ENCODE assay signal across 11 mouse cellular contexts in the genomic region with DNA sequence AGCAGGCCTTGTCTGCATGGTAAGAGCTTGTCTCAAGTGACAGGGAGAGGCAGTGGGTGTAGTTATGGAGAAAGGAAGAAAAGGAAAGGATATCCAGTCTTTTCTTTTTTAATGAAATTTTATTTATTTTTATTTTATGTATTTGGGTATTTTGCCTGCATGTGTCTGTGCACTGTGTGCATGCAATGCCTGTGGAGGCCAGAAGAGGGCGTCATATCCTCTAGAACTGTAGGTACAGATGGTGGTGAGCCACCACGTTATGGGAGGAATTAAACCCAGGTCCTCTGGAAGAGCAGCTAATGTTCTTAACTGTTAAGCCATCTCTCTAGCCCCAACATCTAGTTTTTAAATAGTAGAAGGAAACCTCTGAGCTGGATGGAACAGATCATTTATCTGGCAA. TPM values are rescaled to one million over a fixed set of nuclear protein-coding genes. Genes with fewer than 3 reads are reported as not detected.
DNase-seq lines count a peak whose midpoint lies in the region; ATAC-seq and TF ChIP-seq lines count a peak whose summit lies in the region.
"Had no signal": no experiment of that assay in that cellular context is flagged by ENCODE, and none has a peak within 500 bp of the region (broad histone marks: within the 10 kb centered on the region; RNA-seq: fewer than 3 reads in every experiment).

No protein-coding gene starts in this region.

- H3K27ac ChIP-seq in heart, adult 2 months: no peak overlapping the region
- no peak overlapping the region for H3K27ac ChIP-seq in heart, embryonic 10.5 days
- H3K27ac ChIP-seq in spleen, adult 2 months (ENCODE audit: insufficient read depth, low read length): peak overlapping the region; percentile 71; the same call in 1 of the 2 replicates
- H3K27ac ChIP-seq in liver, embryonic 16.5 days (ENCODE audit: low read length): no peak overlapping the region
- H3K27ac ChIP-seq in heart, embryonic 11.5 days (ENCODE audit: low read depth, low read length): no peak overlapping the region
- H3K27ac ChIP-seq: midbrain, embryonic 12.5 days had no signal

- no peak overlapping the region for H3K4me3 ChIP-seq in heart, adult 2 months
- H3K4me3 ChIP-seq in heart, embryonic 10.5 days: no peak overlapping the region
- no peak overlapping the region; the same call in 1 of the 2 replicates for H3K4me3 ChIP-seq in spleen, adult 2 months (ENCODE audit: extremely low read depth, insufficient read depth, insufficient read length)
- H3K4me3 ChIP-seq in liver, embryonic 16.5 days (ENCODE audit: low read depth, low read length): peak overlapping the region; percentile 38
- H3K4me3 ChIP-seq in heart, embryonic 11.5 days (ENCODE audit: low read depth, low read length): no peak overlapping the region
- H3K4me3 ChIP-seq: midbrain, embryonic 12.5 days had no signal

- ATAC-seq in liver, embryonic 16.5 days (ENCODE audit: low read depth): no peak
- no peak for ATAC-seq in heart, embryonic 11.5 days (replicated peaks; ENCODE audit: insufficient number of reproducible peaks, low FRiP score, low TSS enrichment)

- TF ChIP-seq POLR2A in heart, adult 2 months (IDR thresholded peaks at IDR 0.05; ENCODE audit: insufficient read depth, low read depth, low read length): no peak
- no peak for TF ChIP-seq POLR2A in spleen, adult 2 months (IDR thresholded peaks at IDR 0.05; ENCODE audit: low read depth, low read length)

- H3K9ac ChIP-seq in heart, adult 2 months (ENCODE audit: low read depth, low read length): no peak overlapping the region
- H3K9ac ChIP-seq in liver, embryonic 16.5 days (ENCODE audit: low read depth, low read length): no peak overlapping the region
- no peak overlapping the region for H3K9ac ChIP-seq in heart, embryonic 11.5 days (ENCODE audit: low read depth, low read length)
- H3K9ac ChIP-seq: midbrain, embryonic 12.5 days had no signal

- no peaks in the 10 kb centered on the region; the same call in 1 of the 2 replicates for H3K4me1 ChIP-seq in heart, adult 2 months (ENCODE audit: control insufficient read depth, insufficient read depth, low read length)
- peaks cover 31% of the 10 kb centered on the region for H3K4me1 ChIP-seq in heart, embryonic 10.5 days
- peaks cover 15% of the 10 kb centered on the region; the same call in 1 of the 2 replicates for H3K4me1 ChIP-seq in spleen, adult 2 months (ENCODE audit: control insufficient read depth, insufficient read depth, insufficient read length)
- H3K4me1 ChIP-seq in liver, embryonic 16.5 days (ENCODE audit: control insufficient read depth, low read depth, low read length): no peaks in the 10 kb centered on the region
- H3K4me1 ChIP-seq in heart, embryonic 11.5 days (ENCODE audit: control insufficient read depth, insufficient read depth, low read length): peaks cover 13% of the 10 kb centered on the region

- no peak for DNase-seq in heart, adult 2 months
- DNase-seq in heart, embryonic 10.5 days (ENCODE audit: low spot score): no peak
- DNase-seq in spleen, adult 2 months (ENCODE audit: low read depth in 1 of 2, low spot score in 2 of 2): no peak
- no peak for DNase-seq in spleen, adult 12 weeks (ENCODE audit: low spot score)
- no peak for DNase-seq in embryo, embryonic 9.5 days (ENCODE audit: extremely low spot score)
- no peak for DNase-seq in heart, postnatal 4 days
- DNase-seq: kidney, adult 8-10 months had no signal

- no peaks in the 10 kb centered on the region for H3K27me3 ChIP-seq in heart, adult 2 months (ENCODE audit: control insufficient read depth, insufficient read depth, low read length)
- no peaks in the 10 kb centered on the region for H3K27me3 ChIP-seq in heart, embryonic 10.5 days (ENCODE audit: insufficient read depth, poor library complexity, severe bottlenecking)
- no peaks in the 10 kb centered on the region for H3K27me3 ChIP-seq in spleen, adult 2 months (ENCODE audit: control insufficient read depth, insufficient read depth, low read length)
- no peaks in the 10 kb centered on the region for H3K27me3 ChIP-seq in liver, embryonic 16.5 days (ENCODE audit: control insufficient read depth, insufficient read depth, low read depth, low read length)
- no peaks in the 10 kb centered on the region for H3K27me3 ChIP-seq in heart, embryonic 11.5 days (ENCODE audit: control insufficient read depth, insufficient read depth, low read length)
- H3K27me3 ChIP-seq: midbrain, embryonic 12.5 days had no signal

- intact Hi-C loops in heart, adult 2 months (cut with DNase I): no loop called here

- 0 out of 2 replicates have a peak overlapping the region, but pooled peaks have one; percentile 8 for H3K4me2 ChIP-seq in liver, embryonic 16.5 days (ENCODE audit: low read depth, low read length)
- H3K4me2 ChIP-seq in heart, embryonic 11.5 days: no peak overlapping the region
- H3K4me2 ChIP-seq: midbrain, embryonic 12.5 days had no signal

- TF ChIP-seq EP300 in heart, adult 2 months (IDR thresholded peaks at IDR 0.05; ENCODE audit: insufficient read depth, low read depth, low read length): no peak

- TF ChIP-seq CTCF in heart, adult 2 months (IDR thresholded peaks at IDR 0.05): peak; percentile 47
- peak; percentile 11; the same call in 1 of the 2 replicates for TF ChIP-seq CTCF in spleen, adult 2 months (IDR thresholded peaks at IDR 0.05; ENCODE audit: extremely low read depth, insufficient read depth, insufficient read length, insufficient replicate concordance)

- H3K9me3 ChIP-seq in heart, embryonic 10.5 days: no peaks in the 10 kb centered on the region
- no peaks in the 10 kb centered on the region for H3K9me3 ChIP-seq in liver, embryonic 16.5 days (replicated peaks; ENCODE audit: control insufficient read depth, low read length)
- H3K9me3 ChIP-seq in heart, embryonic 11.5 days (replicated peaks; ENCODE audit: control insufficient read depth, low read length): no peaks in the 10 kb centered on the region
- H3K9me3 ChIP-seq: G1E; midbrain, embryonic 12.5 days had no signal

- H3K36me3 ChIP-seq in heart, adult 2 months (ENCODE audit: control insufficient read depth, insufficient read depth, low read length): no peaks in the 10 kb centered on the region
- H3K36me3 ChIP-seq in heart, embryonic 10.5 days: no peaks in the 10 kb centered on the region
- peaks cover 1% of the 10 kb centered on the region; the same call in 1 of the 2 replicates for H3K36me3 ChIP-seq in spleen, adult 2 months (ENCODE audit: control insufficient read depth, insufficient read depth, low read length)
- no peaks in the 10 kb centered on the region for H3K36me3 ChIP-seq in liver, embryonic 16.5 days (ENCODE audit: control insufficient read depth, insufficient read depth)
- no peaks in the 10 kb centered on the region for H3K36me3 ChIP-seq in heart, embryonic 11.5 days (ENCODE audit: control insufficient read depth, insufficient read depth, low read length)
- H3K36me3 ChIP-seq: G1E; midbrain, embryonic 12.5 days had no signal

- no peaks in the 10 kb centered on the region for H3K79me2 ChIP-seq in heart, adult 2 months (replicated peaks; ENCODE audit: control insufficient read depth, insufficient read depth, low read length)

- 65% methylated on average over 2 of the region's 2 CpGs for WGBS in heart, adult 2 months
- WGBS in heart, embryonic 10.5 days: 38% methylated on average over 2 of the region's 2 CpGs
- 29% methylated on average over 2 of the region's 2 CpGs for WGBS in spleen, adult 2 months
- 10% methylated on average over 2 of the region's 2 CpGs for WGBS in liver, embryonic 16.5 days (ENCODE audit: insufficient replicate concordance)
- 49% methylated on average over 2 of the region's 2 CpGs for WGBS in heart, embryonic 11.5 days (ENCODE audit: insufficient replicate concordance)

RNA-seq across cellular contexts. Expression of a gene that starts 2.3 kb away (rescaled TPM):
- total RNA-seq in heart, adult 2 months (2021): 1 to 10 TPM; 1.5 TPM
- polyA plus RNA-seq in heart, adult 2 months (2012; rRNA removed): 2.8 and 4.0 TPM in 2 replicates
- 0.58 and 1.2 TPM in 2 replicates for polyA plus RNA-seq in heart, embryonic 10.5 days (2016; fragmentation: Nextera tagmentation; extraction: Ambion mirVana)
- 51.8 and 65.0 TPM in 2 replicates for polyA plus RNA-seq in spleen, adult 2 months (2012; rRNA removed)
- 5.5 and 6.2 TPM in 2 replicates for polyA plus RNA-seq in liver, embryonic 16.5 days (2015; fragmentation: Nextera tagmentation; extraction: Ambion mirVana)
- 1 to 10 TPM; 1.4 to 1.5 TPM for total RNA-seq in heart, postnatal 4 days (2021)
- 0.27 and 0.39 TPM in 2 replicates for polyA plus RNA-seq in heart, embryonic 11.5 days (2014; fragmentation: Nextera tagmentation; extraction: Ambion mirVana)
- total RNA-seq: G1E had no signal

RNA-seq across cellular contexts. Expression of a gene that starts 50.5 kb away (rescaled TPM):
- total RNA-seq in heart, adult 2 months (2021): 10 to 100 TPM; 31.0 to 31.9 TPM
- polyA plus RNA-seq in heart, adult 2 months (2012; rRNA removed): 17.1 and 32.4 TPM in 2 replicates
- 182 and 205 TPM in 2 replicates for polyA plus RNA-seq in heart, embryonic 10.5 days (2016; fragmentation: Nextera tagmentation; extraction: Ambion mirVana)
- polyA plus RNA-seq in spleen, adult 2 months (2012; rRNA removed): 27.6 and 41.9 TPM in 2 replicates
- polyA plus RNA-seq in liver, embryonic 16.5 days (2015; fragmentation: Nextera tagmentation; extraction: Ambion mirVana): 21.7 and 22.9 TPM in 2 replicates
- total RNA-seq in heart, postnatal 4 days (2021): 10 to 100 TPM; 43.6 to 44.8 TPM
- 183 and 202 TPM in 2 replicates for polyA plus RNA-seq in heart, embryonic 11.5 days (2014; fragmentation: Nextera tagmentation; extraction: Ambion mirVana)
